Mouse (Mus musculus) cerebellum, adult 2 months (tissue): Measurements from ENCODE around the gene Kif26a. TPM values are rescaled to one million over a fixed set of nuclear protein-coding genes. Genes with fewer than 3 reads are reported as not detected.

ENCODE experiments used
- DNase-seq, 2 experiments: peaks; one replicate each; pipeline ENCODE4 v3.0.0; 2021
- H3K27ac ChIP-seq: fragments of 200-500 bp; 2 replicates; pipeline ENCODE4 v1.5.1; 2012; ENCODE audit warnings: low read length, control low read depth, inconsistent platforms; ENCODE audit not compliant: insufficient read depth
- H3K27me3 ChIP-seq: fragments of 200-500 bp; 2 replicates; pipeline ENCODE4 v1.6.1; 2012; ENCODE audit warnings: inconsistent platforms, mild to moderate bottlenecking, low read length, moderate library complexity; ENCODE audit not compliant: control insufficient read depth, insufficient read depth
- H3K4me1 ChIP-seq: fragments of 200-500 bp; 2 replicates; pipeline ENCODE4 v1.6.1; 2011; ENCODE audit warnings: low read length; ENCODE audit not compliant: control insufficient read depth, insufficient read depth
- H3K4me3 ChIP-seq: fragments of 200-500 bp; replicated peaks from 2 replicates; pipeline ENCODE3; 2011; ENCODE audit warnings: mild to moderate bottlenecking, low read depth, low read length, control low read depth; ENCODE audit not compliant: insufficient read depth
- CTCF ChIP-seq: fragments of 200-500 bp; IDR thresholded peaks from 2 replicates; pipeline ENCODE4 v1.5.1; 2011; ENCODE audit warnings: low read depth, mild to moderate bottlenecking, control low read depth, low read length, moderate library complexity, borderline replicate concordance; ENCODE audit not compliant: insufficient read depth
- POLR2A ChIP-seq: fragments of 200-500 bp; IDR thresholded peaks from 2 replicates; pipeline ENCODE4 v1.6.1; 2011; ENCODE audit warnings: low read length, control low read depth, borderline replicate concordance; ENCODE audit not compliant: insufficient read depth
- WGBS: fragments of 180-500 bp; shearing (Covaris S2); methylation state at CpG from one replicate; pipeline ENCODE4 v1.1.7; 2018; 5-methylcytosine and 5-hydroxymethylcytosine counted together
- polyA plus RNA-seq: library from polyadenylated mRNA; depleted of rRNA; stranded (reverse); fragments of >200 nt; gene quantifications from 2 replicates; pipeline ENCODE4 v1.2.3, GENCODE M21; 2012

The Kif26a gene
- polyA plus RNA-seq, 1 experiment: 2.4 TPM

DNA sequence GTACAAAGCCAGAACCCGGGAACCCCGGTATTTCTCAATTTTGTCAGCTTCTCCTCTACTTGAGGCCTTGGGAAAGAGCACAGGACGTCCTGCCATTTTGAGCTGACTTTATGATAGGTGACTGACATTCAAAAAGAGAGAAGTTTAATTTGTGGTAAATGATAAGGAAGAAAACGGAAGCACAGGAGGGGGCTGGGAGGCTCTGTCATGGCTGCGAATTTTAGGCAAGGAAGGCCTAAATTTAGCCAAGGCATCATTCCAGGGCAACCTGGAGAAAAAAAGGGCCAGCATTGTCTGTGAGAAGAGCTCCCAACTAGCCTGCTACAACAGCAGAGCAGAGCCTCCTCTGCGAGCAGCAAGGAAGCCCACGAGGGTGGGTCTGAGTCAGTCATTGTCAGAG is 5.3 kb upstream of the Kif26a start:
- 59% methylated on average over 7 of the region's 7 CpGs for WGBS
- H3K27me3 ChIP-seq: no peaks in the 10 kb centered on the region; the same call in 1 of the 2 replicates
- no peaks in the 10 kb centered on the region for H3K4me1 ChIP-seq

DNA sequence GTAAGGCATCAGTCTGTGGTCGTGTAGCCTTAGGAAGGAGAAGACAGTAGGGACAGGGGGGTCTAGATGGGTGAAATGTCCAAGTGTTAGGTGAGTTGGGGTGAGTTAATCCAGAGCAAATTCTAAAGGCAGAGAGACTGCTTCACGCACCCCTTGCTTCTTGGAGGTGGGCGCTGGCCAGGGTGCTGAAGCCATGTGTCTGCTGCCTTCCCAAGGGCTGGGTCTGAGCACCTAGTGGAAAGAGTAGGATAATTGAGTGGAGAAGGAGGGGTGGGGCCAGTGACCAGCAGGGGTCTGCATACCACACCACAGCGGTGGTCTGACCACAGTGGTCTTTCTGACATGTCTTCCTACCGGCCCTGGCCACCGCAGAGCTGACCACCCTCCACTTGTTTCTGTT is 4.7 kb upstream of the Kif26a start:
- no peak for DNase-seq
- TF ChIP-seq POLR2A (no peak), CTCF (no peak)
- H3K27me3 ChIP-seq: peaks cover under 1% of the 10 kb centered on the region; the same call in 1 of the 2 replicates
- no peak overlapping the region for H3K4me3 ChIP-seq
- 54% methylated on average over 6 of the region's 6 CpGs for WGBS
- H3K27ac ChIP-seq: no peak overlapping the region
- H3K4me1 ChIP-seq: no peaks in the 10 kb centered on the region

More for the DNA sequence above, 5.3 kb upstream of the Kif26a start:
- Histone ChIP-seq H3K4me3 (no peak overlapping the region), H3K27ac (no peak overlapping the region)
- DNase-seq: no peak
- TF ChIP-seq CTCF (no peak), POLR2A (no peak)

DNA sequence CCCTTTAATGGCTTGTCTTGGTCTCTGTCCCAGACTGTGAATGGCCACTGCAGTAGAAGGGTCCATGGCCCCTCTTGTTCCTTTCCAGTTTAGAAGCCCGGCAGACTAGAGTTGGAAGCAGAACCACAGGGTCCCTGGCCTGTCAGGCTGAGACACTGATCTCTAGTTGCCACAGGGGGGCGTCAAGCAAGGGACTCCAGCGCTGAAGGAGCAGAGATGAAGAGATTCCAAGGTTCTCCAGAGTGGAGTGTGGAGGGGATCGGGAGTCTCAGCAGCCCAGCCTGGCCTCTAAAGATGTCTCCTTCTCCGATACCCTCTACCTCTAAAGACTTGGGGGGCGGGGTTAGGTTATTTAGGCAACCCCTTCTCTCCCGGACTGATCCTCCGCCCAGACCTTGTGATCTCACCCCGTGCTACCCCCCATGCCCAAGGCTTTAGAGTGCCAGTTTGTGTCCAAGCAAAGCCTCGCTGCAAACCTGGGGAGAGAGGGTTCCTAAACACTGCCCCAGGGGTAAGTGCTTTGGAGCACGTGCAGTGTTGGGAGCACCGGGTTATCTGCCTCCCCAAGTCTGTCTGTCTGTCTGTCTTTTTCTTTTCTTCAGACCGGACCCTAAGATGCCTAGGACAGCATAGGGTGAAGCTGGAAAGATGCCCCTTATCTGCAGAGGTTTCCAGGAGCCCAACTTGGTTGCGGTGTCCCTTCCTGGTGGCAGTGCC is 2.7 kb upstream of the Kif26a start:
- TF ChIP-seq CTCF: peak; percentile 28; the same call in 1 of the 2 replicates
- TF ChIP-seq POLR2A: no peak
- DNase-seq: no peak
- Histone ChIP-seq H3K27me3 (peaks cover 1% of the 10 kb centered on the region; the same call in 1 of the 2 replicates), H3K27ac (no peak overlapping the region), H3K4me1 (no peaks in the 10 kb centered on the region), H3K4me3 (no peak overlapping the region)
- 4% methylated on average over 14 of the region's 14 CpGs for WGBS

DNA sequence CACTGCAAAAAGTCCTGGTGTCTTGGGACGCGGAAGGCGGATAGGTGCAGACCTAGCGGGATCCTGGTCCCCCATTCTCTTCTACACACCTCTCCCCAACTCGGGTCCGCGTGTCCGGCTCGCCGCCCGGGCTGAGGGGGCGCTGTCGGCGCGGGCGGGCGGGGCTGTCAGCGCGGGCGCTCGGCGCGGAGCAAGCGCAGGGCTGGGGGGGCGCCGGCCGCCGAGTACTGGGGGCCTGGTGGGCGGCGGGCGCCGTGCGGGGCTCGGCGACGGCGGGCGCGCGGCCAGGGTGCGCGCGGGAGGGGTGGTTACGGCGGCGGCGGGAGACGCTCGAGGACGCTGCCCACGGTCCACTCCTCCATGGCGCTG is 2.2 kb upstream of the Kif26a start:
- Histone ChIP-seq H3K27me3 (peaks cover 1% of the 10 kb centered on the region; the same call in 1 of the 2 replicates), H3K4me1 (no peaks in the 10 kb centered on the region), H3K27ac (no peak overlapping the region), H3K4me3 (no peak overlapping the region)
- no peak for DNase-seq
- TF ChIP-seq POLR2A (no peak), CTCF (no peak)
- WGBS: under 1% methylated on average over 45 of the region's 52 CpGs

DNA sequence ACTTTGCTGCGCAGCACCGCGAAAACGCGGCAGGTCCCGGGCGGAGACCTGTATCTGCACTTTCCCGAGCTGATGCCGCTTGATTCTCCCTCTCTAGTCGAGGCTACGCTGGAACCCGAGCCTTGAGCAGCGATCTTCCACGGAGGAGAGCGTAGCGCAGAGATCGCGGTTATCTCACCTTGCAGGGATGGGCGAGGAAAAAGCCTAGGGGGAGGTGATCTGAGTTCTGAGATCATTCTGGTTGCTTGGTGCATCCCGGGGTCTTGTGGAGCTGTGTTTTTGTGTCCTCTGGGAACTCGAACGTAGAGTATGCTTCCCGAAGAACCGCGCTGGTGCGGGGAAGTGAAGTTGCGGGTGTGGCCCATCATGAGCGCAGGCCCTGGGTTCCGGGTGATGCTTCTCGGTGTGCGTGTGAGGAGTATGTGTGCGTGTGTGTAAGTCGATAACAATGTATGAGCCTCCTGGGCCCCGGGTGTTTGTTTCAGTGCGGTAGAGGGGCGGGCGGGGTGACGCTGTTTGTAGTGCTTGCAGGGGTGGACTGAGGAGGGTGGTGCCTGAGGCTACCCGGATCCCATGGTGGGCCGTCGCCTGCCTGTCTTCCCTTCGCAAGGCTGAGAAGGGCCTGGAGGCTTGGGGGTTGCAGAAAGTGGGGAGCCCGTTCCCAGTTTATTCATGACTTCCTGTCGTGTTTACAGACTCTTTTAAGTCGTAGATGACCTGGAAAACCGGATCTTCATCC is 1.5 kb upstream of the Kif26a start:
- WGBS: 2% methylated on average over 46 of the region's 46 CpGs
- DNase-seq: no peak
- peak overlapping the region; percentile 0 for H3K4me3 ChIP-seq
- TF ChIP-seq POLR2A (no peak), CTCF (no peak)
- no peaks in the 10 kb centered on the region for H3K4me1 ChIP-seq
- no peak overlapping the region for H3K27ac ChIP-seq
- H3K27me3 ChIP-seq: peaks cover 1% of the 10 kb centered on the region; the same call in 1 of the 2 replicates

DNA sequence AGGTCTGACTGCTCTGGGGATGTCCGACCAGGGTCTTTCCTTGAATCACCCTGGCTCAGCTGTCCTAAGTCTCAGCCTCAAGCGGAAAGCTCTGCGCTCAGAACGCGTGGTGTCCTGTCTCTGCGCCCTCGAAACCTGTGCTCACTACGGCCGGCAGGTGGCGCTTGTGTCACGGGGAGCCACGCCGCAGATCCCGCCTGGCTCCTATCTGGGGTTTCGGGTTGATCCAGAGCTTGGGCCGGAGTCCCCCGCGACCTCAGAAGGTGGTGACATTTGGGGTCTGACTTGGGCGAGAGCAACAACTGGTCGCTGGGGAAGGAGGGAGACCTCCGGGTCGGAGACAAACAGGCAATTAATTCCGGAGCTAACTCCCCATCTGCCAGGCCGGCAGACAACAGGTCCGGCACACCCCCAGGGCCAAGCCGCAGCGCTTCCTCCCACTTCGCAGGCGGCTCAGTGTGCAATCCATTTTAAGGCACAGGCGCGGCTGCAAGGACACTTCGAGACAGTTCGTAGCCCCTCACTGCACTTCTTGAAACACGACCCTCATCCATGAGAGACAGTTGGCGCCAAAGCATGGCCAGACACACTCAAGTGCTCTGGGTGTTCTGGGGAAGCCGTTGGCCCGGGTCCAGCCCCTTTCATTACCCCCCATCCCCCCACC is 665 bp upstream of the Kif26a start:
- peak; percentile 58 to 82 for DNase-seq
- Histone ChIP-seq H3K27me3 (peaks cover 1% of the 10 kb centered on the region; the same call in 1 of the 2 replicates), H3K4me3 (peak overlapping the region; percentile 39), H3K27ac (no peak overlapping the region), H3K4me1 (no peaks in the 10 kb centered on the region)
- no peak for TF ChIP-seq POLR2A
- TF ChIP-seq CTCF: peak; percentile 93
- under 1% methylated on average over 37 of the region's 37 CpGs for WGBS

DNA sequence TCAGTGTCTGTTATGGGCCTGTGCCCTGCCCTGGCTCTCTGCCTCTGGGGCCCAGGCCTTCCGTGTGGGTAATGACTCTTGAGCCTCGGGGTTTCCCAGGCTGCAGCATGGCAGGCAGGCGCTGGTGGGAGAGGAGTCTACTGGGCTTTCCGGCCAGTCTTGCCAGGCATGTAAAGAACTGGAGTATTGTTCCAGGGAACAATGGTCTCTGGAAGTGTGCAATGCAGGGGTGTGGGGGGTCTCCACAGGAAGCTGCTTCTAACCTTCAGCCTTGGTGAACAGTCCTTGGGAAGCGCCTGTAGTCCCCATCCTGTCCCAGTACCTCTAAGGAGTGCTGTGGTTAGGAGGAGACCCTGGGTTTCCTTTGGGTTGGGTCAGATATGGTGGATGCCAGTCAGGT is 1.4 kb downstream of the Kif26a start:
- DNase-seq: no peak
- TF ChIP-seq POLR2A (no peak), CTCF (no peak)
- WGBS: 53% methylated on average over 5 of the region's 5 CpGs
- no peak overlapping the region for H3K27ac ChIP-seq
- peaks cover 1% of the 10 kb centered on the region; the same call in 1 of the 2 replicates for H3K27me3 ChIP-seq
- no peaks in the 10 kb centered on the region for H3K4me1 ChIP-seq
- H3K4me3 ChIP-seq: no peak overlapping the region
